Comparison of ENCODE assay signal across 18 mouse cellular contexts in genomic region chr3:146396934-146397333, GRCm38 (mm10).
"Had no signal": no experiment of that assay in that cellular context is flagged by ENCODE, and none has a peak within 500 bp of the region (broad histone marks: within the 10 kb centered on the region; RNA-seq: fewer than 3 reads in every experiment).

No protein-coding gene starts in this region.

- ATAC-seq: midbrain, embryonic 16.5 days had no signal

- H3K36me3 ChIP-seq: midbrain, embryonic 10.5 days; midbrain, embryonic 12.5 days; neural tube, embryonic 12.5 days had no signal

- H3K4me2 ChIP-seq: lung, embryonic 14.5 days; midbrain, embryonic 12.5 days; neural tube, embryonic 12.5 days had no signal

- H3K27me3 ChIP-seq: midbrain, embryonic 12.5 days; neural tube, embryonic 12.5 days had no signal

- DNase-seq: lung, adult 18-20 months; lung, embryonic 14.5 days; lung, postnatal 10 days; lung, postnatal 4 days; midbrain, embryonic 14.5 days; retina, postnatal 1 day; right cerebral cortex, adult 18-20 months; right cerebral cortex, postnatal 25 days; right cerebral cortex, postnatal 4 days; spleen, adult 18-20 months; thymus, adult 2 months; thymus, postnatal 25 days had no signal

- H3K27ac ChIP-seq: liver, embryonic 14.5 days; midbrain, embryonic 10.5 days; midbrain, embryonic 12.5 days; neural tube, embryonic 12.5 days had no signal

- H3K9ac ChIP-seq: liver, embryonic 14.5 days; lung, embryonic 14.5 days; midbrain, embryonic 12.5 days; neural tube, embryonic 12.5 days had no signal

- H3K4me3 ChIP-seq: midbrain, embryonic 10.5 days; midbrain, embryonic 12.5 days; myocyte; neural tube, embryonic 12.5 days had no signal

- H3K9me3 ChIP-seq: midbrain, embryonic 10.5 days; midbrain, embryonic 12.5 days; neural tube, embryonic 12.5 days had no signal
